Mouse (Mus musculus) gastrocnemius, postnatal 14 days (tissue): ENCODE data around the gene Sec24c. TPM values are rescaled to one million over a fixed set of nuclear protein-coding genes. Genes with fewer than 3 reads are reported as not detected.

Source experiments
- DNase-seq: peaks from one replicate; pipeline ENCODE4 v3.0.0; 2021; ENCODE audit warnings: mixed read lengths
- intact Hi-C: fragments of 180-260 bp; cut with DNase I; formaldehyde crosslinking; loops from one replicate; pipeline ENCODE4 v1.15.1; 2025; ENCODE audit warnings: low total_unique reads
- microRNA-seq, 2 experiments: library from miRNA; unstranded; fragments of <30 nt; microRNA quantifications; one replicate each; pipeline ENCODE4 v1.2.0; 2021
- total RNA-seq, 2 experiments: library from RNA; stranded (reverse); gene quantifications; 2 replicates each; pipeline ENCODE4 v1.2.3; 2021

The Sec24c gene
- total RNA-seq, 2 experiments from 2014 or later = 56.7 to 60.1 TPM

- intact Hi-C loops = no loop called here
- no peak for DNase-seq
These were observed 51.7 kb downstream of the Sec24c start for GRCm38 (mm10) chr14:20725660-20726339.

- intact Hi-C loops = loop anchor here (10.0 kb wide), 1 partner anchor 65 kb away; the partner anchor contains the start of gene Camk2g
- DNase-seq = no peak
These were observed 55.8 kb downstream of the Sec24c start for GRCm38 (mm10) chr14:20729871-20730270.

GRCm38 (mm10) chr14:20730853-20731602, 56.9 kb downstream of the Sec24c start:
- intact Hi-C loops = loop anchor here (10.0 kb wide), 1 partner anchor 64 kb away; the partner anchor contains the start of gene Camk2g
- DNase-seq = no peak

GRCm38 (mm10) chr14:20733041-20733951, 59.2 kb downstream of the Sec24c start:
- intact Hi-C loops = loop anchor here (10.0 kb wide), 1 partner anchor 62 kb away; the partner anchor contains the start of gene Camk2g
- no peak for DNase-seq

- DNase-seq = peak; percentile 91
- intact Hi-C loops = loop anchor here (10.0 kb wide), 1 partner anchor 61 kb away; the partner anchor contains the start of gene Camk2g
These were observed 60.1 kb downstream of the Sec24c start, which contains the start of gene Ndst2 for GRCm38 (mm10) chr14:20733952-20734774. Ndst2 (minus strand) TSS chr14:20734562.

- intact Hi-C loops = loop anchor here (10.0 kb wide), 1 partner anchor 60 kb away; the partner anchor contains the start of gene Camk2g
- no peak for DNase-seq
These were observed 60.9 kb downstream of the Sec24c start for GRCm38 (mm10) chr14:20735052-20735451.

- no peak for DNase-seq
- intact Hi-C loops = loop anchor here (10.0 kb wide), 1 partner anchor 59 kb away; the partner anchor contains the start of gene Camk2g
These were observed 61.8 kb downstream of the Sec24c start for GRCm38 (mm10) chr14:20735892-20736390.

- intact Hi-C loops = loop anchor here (10.0 kb wide), 1 partner anchor 57 kb away; the partner anchor contains the start of gene Camk2g
- peak; percentile 48 for DNase-seq
These were observed 63.2 kb downstream of the Sec24c start for GRCm38 (mm10) chr14:20737306-20737705.

GRCm38 (mm10) chr14:20738511-20738910, 64.4 kb downstream of the Sec24c start:
- intact Hi-C loops = loop anchor here (10.0 kb wide), 1 partner anchor 56 kb away; the partner anchor contains the start of gene Camk2g
- DNase-seq = no peak

GRCm38 (mm10) chr14:20741301-20741700, 67.2 kb downstream of the Sec24c start:
- DNase-seq = no peak
- intact Hi-C loops = loop anchor here (10.0 kb wide), 1 partner anchor 134 kb away; no protein-coding TSS in a partner anchor

GRCm38 (mm10) chr14:20743614-20744013, 69.5 kb downstream of the Sec24c start:
- DNase-seq = peak; percentile 50
- intact Hi-C loops = loop anchor here (10.0 kb wide), 1 partner anchor 131 kb away; no protein-coding TSS in a partner anchor

Small RNA genes lying within 50 kb of the gene (microRNA-seq; reads per million reads assigned to microRNA genes)
- 0 to 1.3 reads per million in 2 experiments for gene Mir6946

Other genes with a start within 250 kb of the Sec24c start
- under 1 TPM; 0.09 to 0.16 TPM for gene Cfap70, start 222.1 kb upstream of the Sec24c start, total RNA-seq
- gene Anxa7, start 194.2 kb upstream of the Sec24c start, total RNA-seq = 10 to 100 TPM; 26.2 TPM
- gene Mss51, start 177.4 kb upstream of the Sec24c start, total RNA-seq = 1 to 10 TPM; 3.2 to 5.8 TPM
- 100 to 1,000 TPM; 101 to 107 TPM for gene Ppp3cb, start 127.7 kb upstream of the Sec24c start, total RNA-seq
- 10 to 100 TPM in 1 of 2 experiments, 1 to 10 TPM in 1; 4.4 to 11.2 TPM for gene Usp54, start 33.2 kb upstream of the Sec24c start, total RNA-seq
- gene Myoz1, start 17.8 kb upstream of the Sec24c start, total RNA-seq = 1,000 to 10,000 TPM; 1,986 to 2,341 TPM
- 100 to 1,000 TPM; 197 to 244 TPM for gene Synpo2l, start 6.0 kb upstream of the Sec24c start, total RNA-seq
- gene Fut11, start 20.7 kb downstream of the Sec24c start, total RNA-seq = 1 to 10 TPM; 6.6 to 7.0 TPM
- 100 to 1,000 TPM in 1 of 2 experiments, 10 to 100 TPM in 1; 98.5 to 106 TPM for gene Chchd1, start 28.7 kb downstream of the Sec24c start, total RNA-seq
- gene Zswim8, start 33.2 kb downstream of the Sec24c start, total RNA-seq = 10 to 100 TPM; 31.7 to 38.8 TPM
- 1 to 10 TPM; 7.8 to 8.7 TPM for gene Ndst2, start 60.3 kb downstream of the Sec24c start, total RNA-seq
- 100 to 1,000 TPM; 114 to 117 TPM for gene Camk2g, start 119.8 kb downstream of the Sec24c start, total RNA-seq
- gene Plau, start 162.4 kb downstream of the Sec24c start, total RNA-seq = 10 to 100 TPM; 29.4 to 31.5 TPM